Mouse (Mus musculus) MEL (cell line): ENCODE measurements around the gene Fndc3b. TPM values are rescaled to one million over a fixed set of nuclear protein-coding genes. Genes with fewer than 3 reads are reported as not detected.

Source experiments
- DNase-seq: peaks from one replicate; pipeline ENCODE4 v3.0.0; 2011; ENCODE audit warnings: low read depth, low spot score
- H3K27ac ChIP-seq: 2 replicates; pipeline ENCODE4 v1.5.1; 2012; ENCODE audit warnings: low read depth, mild to moderate bottlenecking, control low read depth, low read length, moderate library complexity; ENCODE audit not compliant: control insufficient read depth
- H3K27me3 ChIP-seq, 2 experiments: fragments of 150-350 bp in 1 of 2; sonication (generic) in 1 of 2; 2 replicates each; pipeline ENCODE4 v1.6.1; 2012; ENCODE audit warnings: low read length in 2 of 2, mild to moderate bottlenecking in 2 of 2, improper control_type of control experiment in 1 of 2, moderate library complexity in 1 of 2; ENCODE audit not compliant: insufficient read depth in 2 of 2, control insufficient read depth in 1 of 2
- H3K36me3 ChIP-seq, 2 experiments: 2 replicates each; pipeline ENCODE4 v1.6.1; 2012 to 2014; ENCODE audit warnings: low read length in 2 of 2, improper control_type of control experiment in 1 of 2, inconsistent platforms in 1 of 2, mild to moderate bottlenecking in 1 of 2; ENCODE audit not compliant: insufficient read depth in 2 of 2, control insufficient read depth in 1 of 2
- H3K4me1 ChIP-seq, 2 experiments: fragments of 150-350 bp in 1 of 2; sonication (generic) in 1 of 2; 2 replicates each; pipeline ENCODE4 v1.6.1; 2012; ENCODE audit warnings: low read length in 2 of 2, improper control_type of control experiment in 1 of 2, mild to moderate bottlenecking in 1 of 2; ENCODE audit not compliant: insufficient read depth in 2 of 2, control insufficient read depth in 1 of 2
- H3K4me3 ChIP-seq, 2 experiments: fragments of 150-350 bp in 1 of 2; sonication (generic) in 1 of 2; 2 replicates each; pipeline ENCODE4 v1.5.1; 2012; ENCODE audit warnings: low read depth in 2 of 2, low read length in 2 of 2, mild to moderate bottlenecking in 2 of 2, moderate library complexity in 2 of 2, control low read depth in 1 of 2, improper control_type of control experiment in 1 of 2; ENCODE audit not compliant: control insufficient read depth in 1 of 2, insufficient read depth in 1 of 2
- H3K79me2 ChIP-seq: 2 replicates; pipeline ENCODE4 v1.6.1; 2012; ENCODE audit warnings: mild to moderate bottlenecking, low read length, moderate library complexity; ENCODE audit not compliant: control insufficient read depth, poor library complexity, insufficient read depth
- H3K9ac ChIP-seq: 2 replicates; pipeline ENCODE4 v1.6.1; 2012; ENCODE audit warnings: low read depth, mild to moderate bottlenecking, control low read depth, low read length, moderate library complexity; ENCODE audit not compliant: control insufficient read depth, poor library complexity, severe bottlenecking
- H3K9me3 ChIP-seq: fragments of 150-350 bp; sonication (generic); replicated peaks from 2 replicates; pipeline ENCODE4 v1.6.1; 2012; ENCODE audit warnings: mild to moderate bottlenecking, low read length, improper control_type of control experiment, moderate library complexity; ENCODE audit not compliant: insufficient read depth
- BHLHE40 ChIP-seq: IDR thresholded peaks from 2 replicates; pipeline ENCODE4 v1.6.1; 2012; ENCODE audit warnings: low read depth, mild to moderate bottlenecking, inconsistent platforms, low read length, improper control_type of control experiment, borderline replicate concordance
- CHD1 ChIP-seq: IDR thresholded peaks from 2 replicates; pipeline ENCODE4 v1.6.1; 2012; ENCODE audit warnings: low read depth, mild to moderate bottlenecking, inconsistent platforms, low read length, improper control_type of control experiment
- CHD2 ChIP-seq: IDR thresholded peaks from 2 replicates; pipeline ENCODE4 v1.6.1; 2011; ENCODE audit warnings: low read length, improper control_type of control experiment
- CTCF ChIP-seq, 3 experiments: IDR thresholded peaks in 2 of 3; conservative IDR thresholded peaks in 1 of 3; 2 replicates each; pipeline ENCODE4 v1.5.1; 2011 to 2012; ENCODE audit warnings: low read length in 3 of 3, low read depth in 2 of 3, mild to moderate bottlenecking in 2 of 3, improper control_type of control experiment in 1 of 3, inconsistent platforms in 1 of 3, mixed read lengths in 1 of 3, moderate library complexity in 1 of 3; ENCODE audit not compliant: control insufficient read depth in 1 of 3, insufficient read depth in 1 of 3, poor library complexity in 1 of 3, severe bottlenecking in 1 of 3
- E2F4 ChIP-seq: IDR thresholded peaks from 2 replicates; pipeline ENCODE4 v1.6.1; 2011; ENCODE audit warnings: low read depth, low read length, improper control_type of control experiment, borderline replicate concordance
- EP300 ChIP-seq, 2 experiments: IDR thresholded peaks; 2 replicates each; pipeline ENCODE4 v1.6.1; 2011; ENCODE audit warnings: improper control_type of control experiment in 2 of 2, low read length in 2 of 2, low read depth in 1 of 2, mild to moderate bottlenecking in 1 of 2
- ETS1 ChIP-seq: IDR thresholded peaks from 2 replicates; pipeline ENCODE4 v1.6.1; 2012; ENCODE audit warnings: low read depth, mild to moderate bottlenecking, inconsistent platforms, low read length, improper control_type of control experiment, moderate library complexity
- GABPA ChIP-seq: IDR thresholded peaks from 2 replicates; pipeline ENCODE4 v1.6.1; 2012; ENCODE audit warnings: low read depth, mild to moderate bottlenecking, inconsistent platforms, low read length, improper control_type of control experiment, moderate library complexity
- JUND ChIP-seq: IDR thresholded peaks from 2 replicates; pipeline ENCODE4 v1.6.1; 2011; ENCODE audit warnings: low read depth, mild to moderate bottlenecking, improper control_type of control experiment, low read length
- MAFK ChIP-seq: IDR thresholded peaks from 2 replicates; pipeline ENCODE4 v1.6.1; 2011; ENCODE audit warnings: low read depth, mild to moderate bottlenecking, low read length, improper control_type of control experiment, borderline replicate concordance
- MAX ChIP-seq: IDR thresholded peaks from 2 replicates; pipeline ENCODE4 v1.6.1; 2011; ENCODE audit warnings: low read length, improper control_type of control experiment
- MAZ ChIP-seq: IDR thresholded peaks from 2 replicates; pipeline ENCODE4 v1.6.1; 2012; ENCODE audit warnings: low read depth, mild to moderate bottlenecking, inconsistent platforms, low read length, improper control_type of control experiment
- MXI1 ChIP-seq: IDR thresholded peaks from 2 replicates; pipeline ENCODE4 v1.6.1; 2011; ENCODE audit warnings: mild to moderate bottlenecking, low read depth, low read length, improper control_type of control experiment
- MYC ChIP-seq: IDR thresholded peaks from 2 replicates; pipeline ENCODE4 v1.6.1; 2011; ENCODE audit warnings: low read depth, mild to moderate bottlenecking, low read length, improper control_type of control experiment, moderate library complexity
- NRF1 ChIP-seq: IDR thresholded peaks from 2 replicates; pipeline ENCODE4 v1.6.1; 2014; ENCODE audit warnings: low read depth, mild to moderate bottlenecking, inconsistent platforms, low read length, improper control_type of control experiment, moderate library complexity; ENCODE audit not compliant: poor library complexity, insufficient read depth, severe bottlenecking
- POLR2AphosphoS2 ChIP-seq: IDR thresholded peaks from 2 replicates; pipeline ENCODE4 v1.6.1; 2011; ENCODE audit warnings: low read length, improper control_type of control experiment
- POLR2AphosphoS5 ChIP-seq: IDR thresholded peaks from 2 replicates; pipeline ENCODE4 v1.6.1; 2012; ENCODE audit warnings: low read depth, borderline replicate concordance, mild to moderate bottlenecking, inconsistent platforms, low read length, moderate library complexity, mixed read lengths
- RCOR1 ChIP-seq: IDR thresholded peaks from 2 replicates; pipeline ENCODE4 v1.6.1; 2012; ENCODE audit warnings: low read depth, mild to moderate bottlenecking, inconsistent platforms, low read length, improper control_type of control experiment
- SMC3 ChIP-seq: IDR thresholded peaks from 2 replicates; pipeline ENCODE4 v1.6.1; 2011; ENCODE audit warnings: low read depth, low read length, improper control_type of control experiment
- TBP ChIP-seq: IDR thresholded peaks from 2 replicates; pipeline ENCODE4 v1.8.0; 2011; ENCODE audit warnings: low read depth, low read length, improper control_type of control experiment
- ZC3H11A ChIP-seq: IDR thresholded peaks from 2 replicates; pipeline ENCODE4 v1.6.1; 2012; ENCODE audit warnings: low read depth, mild to moderate bottlenecking, inconsistent platforms, low read length, improper control_type of control experiment
- ZKSCAN1 ChIP-seq: IDR thresholded peaks from 2 replicates; pipeline ENCODE4 v1.6.1; 2012; ENCODE audit warnings: low read depth, mild to moderate bottlenecking, inconsistent platforms, low read length, improper control_type of control experiment, moderate library complexity
- polyA plus RNA-seq, 2 experiments: library from polyadenylated mRNA; stranded (reverse) in 1 of 2; unstranded in 1 of 2; fragments of >175 nt in 1 of 2; fragments of >200 nt in 1 of 2; gene quantifications; 2 replicates each; pipeline versions ENCODE4 v1.2.1 to v1.2.4; 2012; ENCODE audit warnings: low replicate concordance in 2 of 2, low read depth in 1 of 2; ENCODE audit not compliant: insufficient read length in 2 of 2, insufficient read depth in 1 of 2, missing spikeins in 1 of 2
- total RNA-seq: library from RNA; depleted of rRNA; stranded (reverse); fragments of 300-350 nt; gene quantifications from 2 replicates; pipeline ENCODE4 v1.2.3, GENCODE M21; 2012

The Fndc3b gene
- total and polyA plus RNA-seq, 3 experiments, result not detected

DNA sequence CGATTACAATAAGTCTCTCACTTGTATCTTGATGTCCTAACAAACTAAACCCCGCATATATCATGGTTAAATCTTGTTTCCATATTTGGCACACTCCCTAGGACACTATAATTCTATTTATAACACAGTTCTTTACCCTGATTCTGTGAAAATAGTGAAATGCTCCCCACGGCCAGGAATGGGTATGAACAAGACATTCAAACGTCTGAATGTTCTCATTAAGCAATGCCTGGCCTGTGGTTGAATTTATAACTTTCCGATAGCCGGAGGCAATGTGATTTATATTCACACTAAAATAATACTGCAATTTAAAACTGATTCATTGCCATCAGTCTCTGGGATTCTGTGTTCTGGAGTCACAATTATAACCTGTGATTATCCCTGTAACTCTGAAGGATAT, 5.3 kb downstream of the Fndc3b start:
- Histone ChIP-seq H3K9ac (no peak overlapping the region), H3K4me3 (no peak overlapping the region), H3K27me3 (no peaks in the 10 kb centered on the region), H3K4me1 (no peaks in the 10 kb centered on the region), H3K79me2 (no peaks in the 10 kb centered on the region), H3K9me3 (no peaks in the 10 kb centered on the region), H3K36me3 (no peaks in the 10 kb centered on the region), H3K27ac (no peak overlapping the region)
- TF ChIP-seq BHLHE40 (no peak), RCOR1 (no peak), MAZ (no peak)
- no peak for DNase-seq

DNA sequence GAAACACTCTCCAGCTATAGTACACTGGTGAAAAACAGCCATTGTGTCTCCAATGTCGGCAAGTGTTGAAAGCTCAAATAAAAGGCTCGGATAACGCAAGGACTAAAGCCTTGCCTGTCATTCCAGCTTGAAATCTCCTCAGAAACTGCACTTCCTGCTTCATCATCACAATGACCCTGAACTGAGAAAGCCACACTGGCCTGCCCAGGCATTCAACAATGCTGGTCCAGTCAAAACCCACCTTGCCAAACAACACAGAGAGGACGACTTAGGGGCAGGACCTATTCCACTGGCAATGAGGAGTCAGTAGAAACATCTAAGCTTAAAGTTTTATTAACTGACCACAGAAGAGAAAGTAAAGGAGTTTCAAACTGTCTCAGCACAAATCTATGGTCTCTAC, 6.1 kb downstream of the Fndc3b start:
- Histone ChIP-seq H3K4me3 (no peak overlapping the region), H3K27me3 (no peaks in the 10 kb centered on the region), H3K27ac (no peak overlapping the region), H3K4me1 (no peaks in the 10 kb centered on the region), H3K9me3 (no peaks in the 10 kb centered on the region), H3K36me3 (no peaks in the 10 kb centered on the region)
- no peak for TF ChIP-seq JUND
- TF ChIP-seq MAX, result no peak
- TF ChIP-seq MYC, result no peak
- no peak for TF ChIP-seq CHD1
- no peak for TF ChIP-seq TBP
- TF ChIP-seq MXI1, result no peak
- no peak for TF ChIP-seq NRF1
- TF ChIP-seq CTCF (IDR thresholded peaks at IDR 0.05 in 2 of 3, conservative IDR thresholded peaks at IDR 0.05 in 1 of 3; ENCODE audit: control insufficient read depth in 1 of 3, insufficient read depth in 1 of 3, low read depth in 2 of 3, low read length in 3 of 3, poor library complexity in 1 of 3, severe bottlenecking in 1 of 3), result no peak
- no peak for TF ChIP-seq ZC3H11A
- no peak for TF ChIP-seq CHD2
- TF ChIP-seq ETS1, result no peak
- no peak for TF ChIP-seq SMC3
- TF ChIP-seq ZKSCAN1, result no peak
- TF ChIP-seq POLR2AphosphoS5, result no peak
- no peak for TF ChIP-seq GABPA
- TF ChIP-seq, all 39 proteins: peak for 0
- no peak overlapping the region for H3K9ac ChIP-seq
- no peaks in the 10 kb centered on the region for H3K79me2 ChIP-seq
- no peak for DNase-seq

DNA sequence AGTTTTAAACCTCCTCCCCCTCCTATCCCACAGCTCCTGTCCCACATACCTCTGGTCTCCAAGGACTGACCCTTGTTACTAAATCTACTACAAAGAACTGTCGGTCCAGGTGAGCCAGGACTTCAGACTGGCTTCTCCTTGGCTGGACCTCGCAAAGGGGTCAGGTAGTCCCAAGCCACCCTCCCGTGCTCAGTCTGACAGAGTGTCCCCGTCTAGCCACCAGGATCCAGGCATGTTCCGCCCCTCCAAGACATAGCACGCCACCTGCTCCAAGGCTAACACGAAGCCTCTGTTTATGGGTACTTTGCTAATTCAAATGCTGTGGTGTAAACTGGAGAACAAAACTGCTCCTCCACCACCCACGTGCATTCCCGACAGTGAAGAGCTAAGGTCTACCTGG, 6.5 kb downstream of the Fndc3b start:
- H3K79me2 ChIP-seq, result no peaks in the 10 kb centered on the region
- H3K36me3 ChIP-seq, result no peaks in the 10 kb centered on the region
- H3K27ac ChIP-seq, result no peak overlapping the region
- no peaks in the 10 kb centered on the region for H3K27me3 ChIP-seq
- H3K4me1 ChIP-seq, result no peaks in the 10 kb centered on the region
- no peak overlapping the region for H3K4me3 ChIP-seq
- no peak for DNase-seq
- H3K9ac ChIP-seq, result no peak overlapping the region
- H3K9me3 ChIP-seq, result no peaks in the 10 kb centered on the region
- no peak for TF ChIP-seq POLR2AphosphoS5
- no peak for TF ChIP-seq MAFK
- TF ChIP-seq CHD2, result no peak
- no peak for TF ChIP-seq MXI1
- TF ChIP-seq E2F4, result no peak
- TF ChIP-seq GABPA, result no peak
- TF ChIP-seq EP300 (IDR thresholded peaks at IDR 0.05; ENCODE audit: low read depth in 1 of 2, low read length in 2 of 2), result no peak
- no peak for TF ChIP-seq RCOR1
- TF ChIP-seq POLR2AphosphoS2, result no peak
- no peak for TF ChIP-seq TBP
- no peak for TF ChIP-seq MAX
- TF ChIP-seq BHLHE40, result no peak
- no peak for TF ChIP-seq ZKSCAN1
- TF ChIP-seq ZC3H11A, result no peak
- TF ChIP-seq CTCF (IDR thresholded peaks at IDR 0.05 in 2 of 3, conservative IDR thresholded peaks at IDR 0.05 in 1 of 3; ENCODE audit: control insufficient read depth in 1 of 3, insufficient read depth in 1 of 3, low read depth in 2 of 3, low read length in 3 of 3, poor library complexity in 1 of 3, severe bottlenecking in 1 of 3), result no peak
- no peak for TF ChIP-seq SMC3
- no peak for TF ChIP-seq MAZ
